Mouse (Mus musculus): ENCODE results near the gene Vmac. TPM values are rescaled to one million over a fixed set of nuclear protein-coding genes. Genes with fewer than 3 reads are reported as not detected.

Vmac gene
- 15.1 and 16.6 TPM in 2 replicates for polyA plus RNA-seq (2015; fragmentation: Nextera tagmentation; extraction: Ambion mirVana)

- H3K27ac ChIP-seq (ENCODE audit: low read depth, low read length) = peak within 1 kb of the TSS; percentile 93
- H3K9me3 ChIP-seq (ENCODE audit: control insufficient read depth, low read length) = no peaks in the 10 kb centered on the region
- H3K27me3 ChIP-seq (replicated peaks; ENCODE audit: control insufficient read depth, insufficient read depth, low read length) = no peaks in the 10 kb centered on the region
- H3K4me1 ChIP-seq (ENCODE audit: control insufficient read depth, insufficient read depth, low read depth, low read length) = peaks cover 21% of the 10 kb centered on the region
- H3K9ac ChIP-seq (ENCODE audit: low read depth, low read length) = peak within 1 kb of the TSS; percentile 91
- under 1% methylated on average over 59 of the region's 59 CpGs for WGBS
- H3K4me2 ChIP-seq (ENCODE audit: low read length) = peak within 1 kb of the TSS; percentile 81
- H3K36me3 ChIP-seq (ENCODE audit: control insufficient read depth, insufficient read depth, low read length) = peaks cover 8% of the 10 kb centered on the region; the same call in 1 of the 2 replicates
- peak within 1 kb of the TSS; percentile 80 for H3K4me3 ChIP-seq (ENCODE audit: low read length)
- ATAC-seq = peak; percentile 70
Measured at GRCm38 (mm10) chr17:56717363-56718058, at the start of gene Vmac, which contains the start of gene Ndufa11. Gene Vmac, minus strand, starts transcription at chr17:56718022. Gene Ndufa11, plus strand, starts transcription at chr17:56717767.

GRCm38 (mm10) chr17:56766631-56767405 is 49.0 kb upstream of the Vmac start:
- Histone ChIP-seq H3K4me3 (ENCODE audit: low read length) (no peak overlapping the region), H3K9ac (ENCODE audit: low read depth, low read length) (no peak overlapping the region), H3K4me1 (ENCODE audit: control insufficient read depth, insufficient read depth, low read depth, low read length) (peaks cover 16% of the 10 kb centered on the region), H3K9me3 (ENCODE audit: control insufficient read depth, low read length) (no peaks in the 10 kb centered on the region), H3K4me2 (ENCODE audit: low read length) (no peak overlapping the region), H3K27ac (ENCODE audit: low read depth, low read length) (no peak overlapping the region), H3K27me3 (replicated peaks; ENCODE audit: control insufficient read depth, insufficient read depth, low read length) (no peaks in the 10 kb centered on the region), H3K36me3 (ENCODE audit: control insufficient read depth, insufficient read depth, low read length) (peaks cover 35% of the 10 kb centered on the region)
- 93% methylated on average over 27 of the region's 27 CpGs for WGBS
- ATAC-seq = no peak

- peaks cover 19% of the 10 kb centered on the region for H3K4me1 ChIP-seq (ENCODE audit: control insufficient read depth, insufficient read depth, low read depth, low read length)
- no peaks in the 10 kb centered on the region for H3K9me3 ChIP-seq (ENCODE audit: control insufficient read depth, low read length)
- peak overlapping the region; percentile 83 for H3K4me3 ChIP-seq (ENCODE audit: low read length)
- WGBS = 47% methylated on average over 12 of the region's 12 CpGs
- ATAC-seq = peak; percentile 13
- peaks cover 32% of the 10 kb centered on the region for H3K36me3 ChIP-seq (ENCODE audit: control insufficient read depth, insufficient read depth, low read length)
- H3K4me2 ChIP-seq (ENCODE audit: low read length) = peak overlapping the region; percentile 82
- peak overlapping the region; percentile 89 for H3K9ac ChIP-seq (ENCODE audit: low read depth, low read length)
- 0 out of 2 replicates have a peak, but pooled peaks cover 2% of the 10 kb centered on the region for H3K27me3 ChIP-seq (replicated peaks; ENCODE audit: control insufficient read depth, insufficient read depth, low read length)
- H3K27ac ChIP-seq (ENCODE audit: low read depth, low read length) = peak overlapping the region; percentile 98
Measured at GRCm38 (mm10) chr17:56765431-56765830, 47.6 kb upstream of the Vmac start.

GRCm38 (mm10) chr17:56764474-56765354 is 46.9 kb upstream of the Vmac start, which contains the start of gene Dus3l:
Gene Dus3l, plus strand, starts transcription at chr17:56764757.
- peaks cover 29% of the 10 kb centered on the region for H3K36me3 ChIP-seq (ENCODE audit: control insufficient read depth, insufficient read depth, low read length)
- ATAC-seq = peak; percentile 84
- WGBS = under 1% methylated on average over 54 of the region's 58 CpGs

GRCm38 (mm10) chr17:56763741-56764250 is 46.0 kb upstream of the Vmac start:
- H3K27me3 ChIP-seq (replicated peaks; ENCODE audit: control insufficient read depth, insufficient read depth, low read length) = peaks cover 5% of the 10 kb centered on the region
- ATAC-seq = no peak
- H3K4me2 ChIP-seq (ENCODE audit: low read length) = peak overlapping the region; percentile 82
- H3K36me3 ChIP-seq (ENCODE audit: control insufficient read depth, insufficient read depth, low read length) = peaks cover 20% of the 10 kb centered on the region
- 80% methylated on average over 8 of the region's 8 CpGs for WGBS
- peak overlapping the region; percentile 83 for H3K4me3 ChIP-seq (ENCODE audit: low read length)
- no peaks in the 10 kb centered on the region for H3K9me3 ChIP-seq (ENCODE audit: control insufficient read depth, low read length)
- H3K27ac ChIP-seq (ENCODE audit: low read depth, low read length) = peak overlapping the region; percentile 50; the same call in 1 of the 2 replicates
- H3K4me1 ChIP-seq (ENCODE audit: control insufficient read depth, insufficient read depth, low read depth, low read length) = peaks cover 19% of the 10 kb centered on the region
- H3K9ac ChIP-seq (ENCODE audit: low read depth, low read length) = no peak overlapping the region

More at GRCm38 (mm10) chr17:56764474-56765354, 46.9 kb upstream of the Vmac start, which contains the start of gene Dus3l:
- Histone ChIP-seq H3K4me2 (ENCODE audit: low read length) (peak within 1 kb of the TSS; percentile 82), H3K27ac (ENCODE audit: low read depth, low read length) (peak within 1 kb of the TSS; percentile 98), H3K27me3 (replicated peaks; ENCODE audit: control insufficient read depth, insufficient read depth, low read length) (0 out of 2 replicates have a peak, but pooled peaks cover 2% of the 10 kb centered on the region), H3K4me1 (ENCODE audit: control insufficient read depth, insufficient read depth, low read depth, low read length) (peaks cover 19% of the 10 kb centered on the region), H3K4me3 (ENCODE audit: low read length) (peak within 1 kb of the TSS; percentile 83), H3K9ac (ENCODE audit: low read depth, low read length) (peak within 1 kb of the TSS; percentile 89), H3K9me3 (ENCODE audit: control insufficient read depth, low read length) (no peaks in the 10 kb centered on the region)

GRCm38 (mm10) chr17:56762769-56763731 is 45.2 kb upstream of the Vmac start:
- peak overlapping the region; percentile 43; the same call in 1 of the 2 replicates for H3K9ac ChIP-seq (ENCODE audit: low read depth, low read length)
- H3K36me3 ChIP-seq (ENCODE audit: control insufficient read depth, insufficient read depth, low read length) = peaks cover 12% of the 10 kb centered on the region
- peak overlapping the region; percentile 96 for H3K27ac ChIP-seq (ENCODE audit: low read depth, low read length)
- peaks cover 12% of the 10 kb centered on the region for H3K27me3 ChIP-seq (replicated peaks; ENCODE audit: control insufficient read depth, insufficient read depth, low read length)
- H3K4me1 ChIP-seq (ENCODE audit: control insufficient read depth, insufficient read depth, low read depth, low read length) = peaks cover 19% of the 10 kb centered on the region
- 43% methylated on average over 27 of the region's 27 CpGs for WGBS
- ATAC-seq = no peak
- H3K9me3 ChIP-seq (ENCODE audit: control insufficient read depth, low read length) = no peaks in the 10 kb centered on the region
- H3K4me2 ChIP-seq (ENCODE audit: low read length) = peak overlapping the region; percentile 80
- H3K4me3 ChIP-seq (ENCODE audit: low read length) = peak overlapping the region; percentile 54; the same call in 1 of the 2 replicates

- H3K4me2 ChIP-seq (ENCODE audit: low read length) = peak overlapping the region; percentile 80
- H3K4me1 ChIP-seq (ENCODE audit: control insufficient read depth, insufficient read depth, low read depth, low read length) = peaks cover 28% of the 10 kb centered on the region
- H3K27me3 ChIP-seq (replicated peaks; ENCODE audit: control insufficient read depth, insufficient read depth, low read length) = peaks cover 22% of the 10 kb centered on the region
- peak overlapping the region; percentile 96 for H3K27ac ChIP-seq (ENCODE audit: low read depth, low read length)
- ATAC-seq = peak; percentile 53
- under 1% methylated on average over 28 of the region's 28 CpGs for WGBS
- peak overlapping the region; percentile 76 for H3K9ac ChIP-seq (ENCODE audit: low read depth, low read length)
- peak overlapping the region; percentile 54 for H3K4me3 ChIP-seq (ENCODE audit: low read length)
- no peaks in the 10 kb centered on the region for H3K9me3 ChIP-seq (ENCODE audit: control insufficient read depth, low read length)
- H3K36me3 ChIP-seq (ENCODE audit: control insufficient read depth, insufficient read depth, low read length) = peaks cover 4% of the 10 kb centered on the region; the same call in 1 of the 2 replicates
Measured at GRCm38 (mm10) chr17:56761991-56762410, 44.2 kb upstream of the Vmac start.
